Mouse (Mus musculus) skeletal muscle tissue, postnatal 0 days (tissue): ENCODE results near the gene Olfr114. TPM values are rescaled to one million over a fixed set of nuclear protein-coding genes. Genes with fewer than 3 reads are reported as not detected.

Experiments
- polyA plus RNA-seq: library from polyadenylated mRNA; unstranded; fragments of >200 nt; fragmentation: Nextera tagmentation; extraction: Ambion mirVana; gene quantifications from 2 replicates; pipeline ENCODE4 v1.2.1, GENCODE M21; 2015

Olfr114 gene
- not detected in 2 replicates for polyA plus RNA-seq

GRCm38 (mm10) chr17:37592643-37593042 is at the start of gene Olfr114:
Gene Olfr114, minus strand, starts transcription at chr17:37592743.

GRCm38 (mm10) chr17:37627009-37627408 is 34.5 kb upstream of the Olfr114 start, which contains the start of the genes Olfr115 and Olfr116:
Gene Olfr115, minus strand, starts transcription at chr17:37627109.
Gene Olfr116, minus strand, starts transcription at chr17:37627199.

GRCm38 (mm10) chr17:37577563-37577962 is 15.0 kb downstream of the Olfr114 start, which contains the start of gene Olfr113:
Gene Olfr113, minus strand, starts transcription at chr17:37577663.

GRCm38 (mm10) chr17:37569351-37569750 is 23.2 kb downstream of the Olfr114 start, which contains the start of gene Olfr112:
Gene Olfr112, minus strand, starts transcription at chr17:37569451.

Other genes starting within 250 kb of the Olfr114 start
- not detected in 2 replicates for gene Olfr104-ps, start 233.2 kb downstream of the Olfr114 start, polyA plus RNA-seq
- gene Olfr105-ps, start 213.7 kb downstream of the Olfr114 start, polyA plus RNA-seq = not detected in 2 replicates
- not detected in 2 replicates for gene Olfr106-ps, start 202.3 kb downstream of the Olfr114 start, polyA plus RNA-seq
- not detected in 2 replicates for gene Olfr107, start 193.5 kb downstream of the Olfr114 start, polyA plus RNA-seq
- gene Olfr108, start 147.3 kb downstream of the Olfr114 start, polyA plus RNA-seq = not detected in 2 replicates
- not detected in 2 replicates for gene Olfr109, start 133.8 kb downstream of the Olfr114 start, polyA plus RNA-seq
- gene H2-M2, start 109.2 kb downstream of the Olfr114 start, polyA plus RNA-seq = not detected in 2 replicates
- not detected in 2 replicates for gene Olfr110, start 100.3 kb downstream of the Olfr114 start, polyA plus RNA-seq
- gene Olfr111, start 84.7 kb downstream of the Olfr114 start, polyA plus RNA-seq = not detected in 2 replicates
- gene Olfr112, start 23.3 kb downstream of the Olfr114 start, polyA plus RNA-seq = not detected in 2 replicates
- not detected in 2 replicates for gene Olfr113, start 15.1 kb downstream of the Olfr114 start, polyA plus RNA-seq
- gene Olfr115, start 34.4 kb upstream of the Olfr114 start, polyA plus RNA-seq = not detected in 2 replicates
- gene Olfr116, start 34.5 kb upstream of the Olfr114 start, polyA plus RNA-seq = not detected in 2 replicates
- gene Olfr117, start 71.0 kb upstream of the Olfr114 start, polyA plus RNA-seq = not detected in 2 replicates
- gene Olfr118, start 74.2 kb upstream of the Olfr114 start, polyA plus RNA-seq = not detected in 2 replicates
- not detected in 2 replicates for gene Olfr119, start 103.8 kb upstream of the Olfr114 start, polyA plus RNA-seq
- gene Olfr120, start 129.1 kb upstream of the Olfr114 start, polyA plus RNA-seq = not detected in 2 replicates
- not detected in 2 replicates for gene Olfr121, start 156.1 kb upstream of the Olfr114 start, polyA plus RNA-seq
- gene Olfr122, start 175.9 kb upstream of the Olfr114 start, polyA plus RNA-seq = not detected in 2 replicates
- not detected in 2 replicates for gene Olfr123, start 200.8 kb upstream of the Olfr114 start, polyA plus RNA-seq
- gene Olfr124, start 207.1 kb upstream of the Olfr114 start, polyA plus RNA-seq = not detected in 2 replicates
- not detected in 2 replicates for gene Olfr125, start 240.2 kb upstream of the Olfr114 start, polyA plus RNA-seq